Mouse (Mus musculus): Measurements from ENCODE around the gene Dctd. TPM values are rescaled to one million over a fixed set of nuclear protein-coding genes. Genes with fewer than 3 reads are reported as not detected.

Dctd gene
- polyA plus RNA-seq (2011; ENCODE audit: insufficient read depth, insufficient read length, low read depth, missing spikeins) = 57.0 and 64.8 TPM in 2 replicates

DNA sequence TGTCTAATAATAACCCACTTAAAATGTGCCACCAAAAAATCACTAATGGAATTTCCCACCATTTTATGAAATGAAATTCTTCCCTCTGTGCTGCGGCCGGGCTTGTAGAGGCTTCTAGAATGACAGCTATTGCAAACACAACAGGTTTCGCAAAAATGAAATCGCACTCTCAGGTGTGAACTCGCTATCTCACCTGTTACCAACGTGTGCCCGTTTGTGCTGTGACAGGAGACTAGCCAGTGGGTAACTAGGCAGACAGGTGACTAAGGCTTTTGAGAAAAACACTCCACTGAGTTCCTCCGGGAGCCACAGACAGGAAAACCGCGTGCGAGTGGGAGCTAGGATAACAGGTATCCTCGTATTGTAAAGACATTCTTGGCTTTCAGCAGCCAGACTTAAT, at the start of gene Dctd:
TSS of gene Dctd (plus strand) at position 301 of the 400 bp plus-strand sequence.
- Histone ChIP-seq H3K36me3 (ENCODE audit: control insufficient read depth, insufficient read depth, low read length, poor library complexity, severe bottlenecking) (no peaks in the 10 kb centered on the region), H3K27me3 (ENCODE audit: control insufficient read depth, insufficient read depth, low read length, poor library complexity, severe bottlenecking) (0 out of 2 replicates have a peak, but pooled peaks cover 2% of the 10 kb centered on the region), H3K27ac (ENCODE audit: insufficient read depth, low read length) (no peak within 1 kb of the TSS), H3K9ac (ENCODE audit: low read depth, poor library complexity, severe bottlenecking) (no peak within 1 kb of the TSS), H3K4me1 (ENCODE audit: control insufficient read depth, insufficient read depth, low read length) (no peaks in the 10 kb centered on the region), H3K4me3 (ENCODE audit: low read depth, low read length) (no peak within 1 kb of the TSS), H3K9me3 (replicated peaks; ENCODE audit: control insufficient read depth, insufficient read depth, low read length, poor library complexity, severe bottlenecking) (peaks cover under 1% of the 10 kb centered on the region; the same call in 1 of the 2 replicates)
- TF ChIP-seq CTCF (IDR thresholded peaks at IDR 0.05; ENCODE audit: low read depth, low read length) = no peak
- TF ChIP-seq POLR2A (IDR thresholded peaks at IDR 0.05; ENCODE audit: insufficient read depth, low read length) = no peak
- TF ChIP-seq EP300 (IDR thresholded peaks at IDR 0.05; ENCODE audit: insufficient read depth, low read depth, low read length) = no peak

DNA sequence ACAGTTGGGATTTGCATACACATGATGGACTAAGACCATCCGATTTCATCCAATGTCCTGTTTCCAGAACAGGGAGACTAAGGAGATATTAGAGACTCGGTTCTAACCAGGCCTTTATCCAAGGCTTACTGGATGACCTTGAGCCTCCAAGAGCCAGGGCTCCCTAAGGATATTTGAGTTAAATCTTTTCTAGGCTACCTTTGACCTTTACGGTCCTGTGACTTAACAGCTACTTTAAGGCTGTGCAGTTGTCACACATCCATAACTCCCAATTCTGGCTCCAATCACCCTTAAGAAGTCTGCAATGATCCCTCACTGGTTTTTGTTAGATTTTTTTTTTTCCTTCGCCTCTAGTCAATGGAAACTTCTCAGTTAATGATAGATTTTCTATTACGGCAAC, 45.3 kb upstream of the Dctd start:
- H3K36me3 ChIP-seq (ENCODE audit: control insufficient read depth, insufficient read depth, low read length, poor library complexity, severe bottlenecking) = no peaks in the 10 kb centered on the region
- TF ChIP-seq EP300 (IDR thresholded peaks at IDR 0.05; ENCODE audit: insufficient read depth, low read depth, low read length) (no peak), CTCF (IDR thresholded peaks at IDR 0.05; ENCODE audit: low read depth, low read length) (no peak), POLR2A (IDR thresholded peaks at IDR 0.05; ENCODE audit: insufficient read depth, low read length) (no peak)
- no peaks in the 10 kb centered on the region; the same call in 1 of the 2 replicates for H3K9me3 ChIP-seq (replicated peaks; ENCODE audit: control insufficient read depth, insufficient read depth, low read length, poor library complexity, severe bottlenecking)
- H3K9ac ChIP-seq (ENCODE audit: low read depth, poor library complexity, severe bottlenecking) = no peak overlapping the region
- no peaks in the 10 kb centered on the region; the same call in 1 of the 2 replicates for H3K27me3 ChIP-seq (ENCODE audit: control insufficient read depth, insufficient read depth, low read length, poor library complexity, severe bottlenecking)
- H3K4me3 ChIP-seq (ENCODE audit: low read depth, low read length) = no peak overlapping the region
- H3K4me1 ChIP-seq (ENCODE audit: control insufficient read depth, insufficient read depth, low read length) = no peaks in the 10 kb centered on the region
- H3K27ac ChIP-seq (ENCODE audit: insufficient read depth, low read length) = no peak overlapping the region

DNA sequence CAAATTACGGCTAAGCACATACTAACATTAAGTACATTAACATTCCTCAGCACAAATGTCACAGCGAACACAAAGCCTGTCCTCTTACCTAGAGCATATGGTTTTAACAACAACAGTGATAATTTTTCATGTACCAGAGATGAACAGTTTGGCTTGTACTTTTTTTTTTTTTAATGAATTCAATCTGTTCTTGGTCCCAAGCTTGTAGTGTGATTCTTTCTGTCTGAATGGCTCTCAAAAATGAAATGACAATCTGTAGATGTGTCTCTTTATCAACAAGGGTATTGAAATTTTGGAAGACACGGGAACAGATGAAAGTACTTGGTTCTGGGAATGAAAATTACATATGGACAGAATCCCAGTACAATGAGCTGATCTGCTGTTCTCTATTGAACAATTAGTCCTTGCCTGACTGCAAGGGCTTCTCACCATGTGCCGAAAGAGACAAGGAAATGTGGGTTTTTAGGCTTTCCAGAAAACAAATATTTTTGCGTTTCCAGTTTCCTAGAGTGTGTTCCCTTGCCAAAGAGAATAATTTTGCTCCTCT, 35.3 kb upstream of the Dctd start:
- Histone ChIP-seq H3K4me1 (ENCODE audit: control insufficient read depth, insufficient read depth, low read length) (no peaks in the 10 kb centered on the region), H3K27me3 (ENCODE audit: control insufficient read depth, insufficient read depth, low read length, poor library complexity, severe bottlenecking) (peaks cover 2% of the 10 kb centered on the region; the same call in 1 of the 2 replicates), H3K27ac (ENCODE audit: insufficient read depth, low read length) (no peak overlapping the region), H3K9ac (ENCODE audit: low read depth, poor library complexity, severe bottlenecking) (no peak overlapping the region), H3K4me3 (ENCODE audit: low read depth, low read length) (no peak overlapping the region), H3K36me3 (ENCODE audit: control insufficient read depth, insufficient read depth, low read length, poor library complexity, severe bottlenecking) (no peaks in the 10 kb centered on the region), H3K9me3 (replicated peaks; ENCODE audit: control insufficient read depth, insufficient read depth, low read length, poor library complexity, severe bottlenecking) (0 out of 2 replicates have a peak, but pooled peaks cover 4% of the 10 kb centered on the region)
- no peak for TF ChIP-seq POLR2A (IDR thresholded peaks at IDR 0.05; ENCODE audit: insufficient read depth, low read length)

DNA sequence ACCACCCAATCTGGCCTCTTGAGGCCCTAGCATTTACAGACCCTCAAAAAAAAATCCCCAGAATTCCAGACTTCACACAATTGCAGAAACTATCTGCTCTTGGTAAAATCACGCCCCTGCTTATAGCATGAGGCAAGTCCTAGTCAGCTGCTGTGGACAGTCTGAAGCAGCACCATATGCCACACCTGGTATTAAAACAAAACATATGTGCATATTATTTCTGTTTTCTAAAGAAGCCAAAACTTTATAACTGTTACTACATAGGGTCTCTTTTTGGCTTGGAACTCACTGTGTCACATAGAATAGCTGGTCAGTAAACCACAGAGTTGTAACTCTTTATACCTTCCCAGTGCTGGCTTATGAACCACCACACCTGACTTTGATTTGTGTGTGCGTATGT, 24.7 kb upstream of the Dctd start:
- Histone ChIP-seq H3K4me1 (ENCODE audit: control insufficient read depth, insufficient read depth, low read length) (no peaks in the 10 kb centered on the region), H3K4me3 (ENCODE audit: low read depth, low read length) (no peak overlapping the region)

DNA sequence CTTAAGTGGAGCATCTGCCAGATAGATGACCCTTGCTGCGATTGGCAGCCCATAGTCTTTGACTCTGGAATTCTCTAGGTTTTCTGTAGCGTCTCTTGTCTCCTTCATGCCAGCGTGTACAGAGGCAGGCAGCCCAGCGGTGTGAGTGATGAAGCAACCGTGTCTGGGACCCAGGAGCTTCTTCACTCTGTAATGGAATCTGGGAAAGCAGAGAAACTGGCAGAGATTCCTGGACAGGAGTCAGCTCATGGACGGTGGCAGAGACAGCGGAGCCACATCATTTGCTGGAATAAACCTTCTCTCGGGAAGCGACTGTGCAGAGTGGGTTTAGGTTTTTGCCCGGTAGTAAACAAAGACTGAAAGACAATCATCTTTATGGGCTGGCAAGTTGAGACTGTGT, 16.5 kb upstream of the Dctd start:
- Histone ChIP-seq H3K27me3 (ENCODE audit: control insufficient read depth, insufficient read depth, low read length, poor library complexity, severe bottlenecking) (no peaks in the 10 kb centered on the region; the same call in 1 of the 2 replicates), H3K27ac (ENCODE audit: insufficient read depth, low read length) (no peak overlapping the region), H3K9ac (ENCODE audit: low read depth, poor library complexity, severe bottlenecking) (no peak overlapping the region), H3K4me1 (ENCODE audit: control insufficient read depth, insufficient read depth, low read length) (no peaks in the 10 kb centered on the region), H3K4me3 (ENCODE audit: low read depth, low read length) (no peak overlapping the region), H3K9me3 (replicated peaks; ENCODE audit: control insufficient read depth, insufficient read depth, low read length, poor library complexity, severe bottlenecking) (no peaks in the 10 kb centered on the region), H3K36me3 (ENCODE audit: control insufficient read depth, insufficient read depth, low read length, poor library complexity, severe bottlenecking) (no peaks in the 10 kb centered on the region)
- no peak for TF ChIP-seq POLR2A (IDR thresholded peaks at IDR 0.05; ENCODE audit: insufficient read depth, low read length)
- no peak for TF ChIP-seq EP300 (IDR thresholded peaks at IDR 0.05; ENCODE audit: insufficient read depth, low read depth, low read length)
- no peak for TF ChIP-seq CTCF (IDR thresholded peaks at IDR 0.05; ENCODE audit: low read depth, low read length)

More for the DNA sequence above, 24.7 kb upstream of the Dctd start:
- Histone ChIP-seq H3K27ac (ENCODE audit: insufficient read depth, low read length) (no peak overlapping the region), H3K36me3 (ENCODE audit: control insufficient read depth, insufficient read depth, low read length, poor library complexity, severe bottlenecking) (no peaks in the 10 kb centered on the region), H3K27me3 (ENCODE audit: control insufficient read depth, insufficient read depth, low read length, poor library complexity, severe bottlenecking) (no peaks in the 10 kb centered on the region; the same call in 1 of the 2 replicates), H3K9me3 (replicated peaks; ENCODE audit: control insufficient read depth, insufficient read depth, low read length, poor library complexity, severe bottlenecking) (no peaks in the 10 kb centered on the region), H3K9ac (ENCODE audit: low read depth, poor library complexity, severe bottlenecking) (no peak overlapping the region)
- TF ChIP-seq EP300 (IDR thresholded peaks at IDR 0.05; ENCODE audit: insufficient read depth, low read depth, low read length) (no peak), POLR2A (IDR thresholded peaks at IDR 0.05; ENCODE audit: insufficient read depth, low read length) (no peak)

DNA sequence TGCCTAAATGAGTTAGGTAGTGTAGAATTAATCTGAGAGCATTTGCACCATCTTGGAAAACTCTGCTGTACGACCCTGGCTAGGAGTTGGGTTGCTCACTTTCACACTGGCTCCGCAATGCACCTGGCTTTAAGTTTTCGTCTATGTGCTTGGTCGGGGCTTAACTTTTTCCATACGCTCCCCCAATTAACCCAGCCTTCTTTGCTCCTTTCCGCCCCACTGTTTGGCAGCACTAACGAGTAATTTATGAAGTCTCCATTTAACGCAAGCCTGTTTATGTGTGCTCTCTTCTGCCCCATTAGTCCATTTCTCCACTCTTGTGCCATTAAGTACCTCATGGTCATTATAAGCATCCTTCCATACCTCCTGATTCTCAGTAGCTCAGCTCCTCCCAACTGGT, 8.2 kb upstream of the Dctd start:
- Histone ChIP-seq H3K27me3 (ENCODE audit: control insufficient read depth, insufficient read depth, low read length, poor library complexity, severe bottlenecking) (no peaks in the 10 kb centered on the region; the same call in 1 of the 2 replicates), H3K4me1 (ENCODE audit: control insufficient read depth, insufficient read depth, low read length) (no peaks in the 10 kb centered on the region), H3K9me3 (replicated peaks; ENCODE audit: control insufficient read depth, insufficient read depth, low read length, poor library complexity, severe bottlenecking) (no peaks in the 10 kb centered on the region), H3K9ac (ENCODE audit: low read depth, poor library complexity, severe bottlenecking) (no peak overlapping the region), H3K36me3 (ENCODE audit: control insufficient read depth, insufficient read depth, low read length, poor library complexity, severe bottlenecking) (no peaks in the 10 kb centered on the region), H3K4me3 (ENCODE audit: low read depth, low read length) (no peak overlapping the region), H3K27ac (ENCODE audit: insufficient read depth, low read length) (no peak overlapping the region)
- TF ChIP-seq CTCF (IDR thresholded peaks at IDR 0.05; ENCODE audit: low read depth, low read length) = no peak
- no peak for TF ChIP-seq POLR2A (IDR thresholded peaks at IDR 0.05; ENCODE audit: insufficient read depth, low read length)
- no peak for TF ChIP-seq EP300 (IDR thresholded peaks at IDR 0.05; ENCODE audit: insufficient read depth, low read depth, low read length)

All from ES-Bruce4 (cell line).